Comparison of ENCODE assay signal across 9 mouse cellular contexts in genomic region chr5:30466315-30466714, GRCm38 (mm10). TPM values are rescaled to one million over a fixed set of nuclear protein-coding genes. Genes with fewer than 3 reads are reported as not detected.
A peak's percentile ranks its signal among the peaks of the same experiment; 100 is the strongest.
DNase-seq lines count a peak whose midpoint lies in the region; ATAC-seq and TF ChIP-seq lines count a peak whose summit lies in the region.
"Had no signal": no experiment of that assay in that cellular context is flagged by ENCODE, and none has a peak within 500 bp of the region (broad histone marks: within the 10 kb centered on the region; RNA-seq: fewer than 3 reads in every experiment).

No protein-coding gene starts in this region.

- H3K9ac ChIP-seq in kidney, embryonic 16.5 days (replicated peaks; ENCODE audit: low read length): no peak overlapping the region; the same call in 1 of the 2 replicates
- peak overlapping the region; percentile 37 for H3K9ac ChIP-seq in forebrain, postnatal 0 days
- peak overlapping the region; percentile 37; the same call in 1 of the 2 replicates for H3K9ac ChIP-seq in midbrain, embryonic 12.5 days (replicated peaks)

- DNase-seq in kidney, postnatal 4 days: no peak
- DNase-seq in brain, embryonic 18.5 days (ENCODE audit: low read depth, low spot score): peak; percentile 49
- peak; percentile 84 for DNase-seq in forebrain, postnatal 0 days
- DNase-seq in adrenal gland, adult (ENCODE audit: inconsistent age in 2 of 2, low spot score in 1 of 2): no peak
- DNase-seq in adrenal gland, postnatal 25 days: no peak
- DNase-seq in MN1 (ENCODE audit: low spot score): no peak

- H3K27me3 ChIP-seq in kidney, embryonic 16.5 days (ENCODE audit: insufficient read depth, low read length): peaks cover 14% of the 10 kb centered on the region
- H3K27me3 ChIP-seq in forebrain, postnatal 0 days (ENCODE audit: insufficient read depth, low read length): no peaks in the 10 kb centered on the region
- H3K27me3 ChIP-seq in midbrain, embryonic 12.5 days: peaks cover 42% of the 10 kb centered on the region

- H3K4me3 ChIP-seq in kidney, embryonic 16.5 days (ENCODE audit: low read length): peak overlapping the region; percentile 41
- peak overlapping the region; percentile 27 for H3K4me3 ChIP-seq in forebrain, postnatal 0 days (ENCODE audit: low read depth, low read length)
- peak overlapping the region; percentile 38 for H3K4me3 ChIP-seq in midbrain, embryonic 12.5 days

- H3K36me3 ChIP-seq in kidney, embryonic 16.5 days (ENCODE audit: insufficient read depth, low read length): no peaks in the 10 kb centered on the region
- no peaks in the 10 kb centered on the region for H3K36me3 ChIP-seq in forebrain, postnatal 0 days (ENCODE audit: insufficient read depth)
- no peaks in the 10 kb centered on the region for H3K36me3 ChIP-seq in midbrain, embryonic 12.5 days

- no peaks in the 10 kb centered on the region for H3K4me1 ChIP-seq in kidney, embryonic 16.5 days (ENCODE audit: insufficient read depth, low read length)
- peaks cover 14% of the 10 kb centered on the region for H3K4me1 ChIP-seq in forebrain, postnatal 0 days (ENCODE audit: insufficient read depth)
- H3K4me1 ChIP-seq in midbrain, embryonic 12.5 days: peaks cover 22% of the 10 kb centered on the region

- TF ChIP-seq CTCF in forebrain, postnatal 0 days (IDR thresholded peaks at IDR 0.05; ENCODE audit: low read depth): no peak

- peak overlapping the region; percentile 70 for H3K4me2 ChIP-seq in kidney, embryonic 16.5 days (replicated peaks; ENCODE audit: low read depth, low read length)
- H3K4me2 ChIP-seq in forebrain, postnatal 0 days (ENCODE audit: low read depth): peak overlapping the region; percentile 54
- H3K4me2 ChIP-seq in midbrain, embryonic 12.5 days (replicated peaks): peak overlapping the region; percentile 55

- H3K9me3 ChIP-seq in kidney, embryonic 16.5 days (ENCODE audit: low read length): no peaks in the 10 kb centered on the region
- H3K9me3 ChIP-seq in forebrain, postnatal 0 days (ENCODE audit: low read length): no peaks in the 10 kb centered on the region
- no peaks in the 10 kb centered on the region for H3K9me3 ChIP-seq in midbrain, embryonic 12.5 days

- WGBS in kidney, embryonic 16.5 days: 39% methylated on average over 9 of the region's 9 CpGs
- WGBS in forebrain, postnatal 0 days: 16% methylated on average over 9 of the region's 9 CpGs
- whole genome bisulfite sequencing in midbrain, embryonic 12.5 days: 36% methylated on average over 9 of the region's 9 CpGs

- no peak overlapping the region for H3K27ac ChIP-seq in kidney, embryonic 16.5 days (ENCODE audit: low read length)
- peak overlapping the region; percentile 64 for H3K27ac ChIP-seq in forebrain, postnatal 0 days (ENCODE audit: low read depth, low read length)
- no peak overlapping the region for H3K27ac ChIP-seq in midbrain, embryonic 12.5 days (replicated peaks)

- ATAC-seq in kidney, embryonic 16.5 days (ENCODE audit: low FRiP score, low TSS enrichment): 0 out of 2 replicates have a peak, but pooled peaks have one; percentile 13
- peak; percentile 78 for ATAC-seq in forebrain, postnatal 0 days
- no peak for ATAC-seq in midbrain, embryonic 12.5 days (ENCODE audit: low FRiP score, low read depth)

RNA-seq across cellular contexts. Expression of gene 1700001C02Rik, which starts 0.5 kb away (rescaled TPM):
- polyA plus RNA-seq in kidney, embryonic 16.5 days (2015; fragmentation: Nextera tagmentation; extraction: Ambion mirVana): not detected in 2 replicates
- 0.85 and 1.0 TPM in 2 replicates for total RNA-seq in forebrain, postnatal 0 days (2014; rRNA removed)
- 5.2 and 6.8 TPM in 2 replicates for polyA plus RNA-seq in forebrain, postnatal 0 days (2015; fragmentation: Nextera tagmentation; extraction: Ambion mirVana)
- not detected in 2 replicates for polyA plus RNA-seq in midbrain, embryonic 12.5 days (2016; fragmentation: Nextera tagmentation; extraction: Ambion mirVana)
- total RNA-seq in adrenal gland, postnatal 25 days (2021): not detected in 2 replicates
- total RNA-seq: layer of hippocampus, postnatal 36 days had no signal

RNA-seq across cellular contexts. Expression of gene Otof, which starts 4.6 kb away (rescaled TPM):
- polyA plus RNA-seq in kidney, embryonic 16.5 days (2015; fragmentation: Nextera tagmentation; extraction: Ambion mirVana): 0.06 and 0.09 TPM in 2 replicates
- 5.9 and 7.6 TPM in 2 replicates for total RNA-seq in forebrain, postnatal 0 days (2014; rRNA removed)
- 1.7 and 3.0 TPM in 2 replicates for polyA plus RNA-seq in forebrain, postnatal 0 days (2015; fragmentation: Nextera tagmentation; extraction: Ambion mirVana)
- polyA plus RNA-seq in midbrain, embryonic 12.5 days (2016; fragmentation: Nextera tagmentation; extraction: Ambion mirVana): 0.42 and 0.73 TPM in 2 replicates
- 0.09 TPM in 1 of 2 replicates, not detected in the other for total RNA-seq in adrenal gland, postnatal 25 days (2021)

Comparison
In these comparisons a context has a peak if more than half of its experiments do, and no peak if none do; other contexts are left out.
1. DNase-seq: peak in brain, embryonic 18.5 days (single experiment) and forebrain, postnatal 0 days (single experiment); none in kidney, postnatal 4 days (0 of 2), adrenal gland, adult (0 of 2), adrenal gland, postnatal 25 days (single experiment) and MN1 (single experiment).
2. Peak in every context shown above with its lines, with median percentiles within 50 percentile points of each other: H3K4me2 ChIP-seq and H3K4me3 ChIP-seq.